Mouse (Mus musculus): Measurements from ENCODE around the gene Prss58. TPM values are rescaled to one million over a fixed set of nuclear protein-coding genes. Genes with fewer than 3 reads are reported as not detected.

Gene Prss58
- polyA plus RNA-seq (2012; rRNA removed): not detected in 2 replicates

DNA sequence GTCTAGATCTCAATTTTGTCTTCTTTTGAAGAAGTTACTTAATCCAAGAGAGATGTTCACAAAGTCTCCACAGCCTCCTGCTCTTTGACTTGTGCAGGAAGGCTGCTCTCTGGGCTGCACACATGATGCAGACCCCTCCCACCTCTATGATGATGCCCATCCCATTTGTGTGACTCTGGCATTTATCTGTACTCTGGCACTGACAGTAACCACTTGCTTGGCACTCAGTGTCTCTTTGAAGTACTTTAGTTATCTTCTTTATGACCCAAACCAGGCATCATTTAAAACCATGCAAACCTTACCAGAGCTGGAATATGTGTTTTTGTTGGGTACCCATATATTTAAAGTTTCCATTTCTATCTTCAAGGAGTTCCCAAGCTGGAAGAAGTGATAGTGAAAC lies at the start of gene Prss58:
Prss58 (minus strand) TSS at position 101 of the 400 bp plus-strand sequence.

DNA sequence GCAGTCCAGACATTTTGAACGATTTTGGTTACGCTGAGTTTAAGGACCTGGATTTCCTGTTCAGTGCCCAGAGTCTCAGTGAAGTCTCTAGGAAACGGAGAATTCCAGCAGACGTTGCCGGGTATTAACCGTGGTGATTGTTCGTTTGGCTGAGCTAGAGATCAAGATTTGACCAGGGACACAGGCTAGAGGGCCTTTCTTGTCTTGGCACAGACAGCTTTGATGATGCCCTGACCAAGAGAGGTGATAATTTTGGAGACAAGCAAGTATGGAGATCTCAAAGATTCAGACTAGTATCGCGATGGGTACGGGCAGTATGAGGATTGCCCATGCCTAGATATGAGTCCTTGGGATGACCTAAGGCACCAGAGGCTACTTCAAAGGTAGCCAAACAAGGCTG lies 40.3 kb upstream of the Prss58 start, which contains the start of gene 1700074P13Rik:
1700074P13Rik (minus strand) TSS at position 101 of the 400 bp plus-strand sequence.

GRCm38 (mm10) chr6:40887394-40887793 lies 12.8 kb downstream of the Prss58 start, which contains the start of gene Moxd2:
Gene Moxd2, minus strand, starts transcription at chr6:40887494.

Other genes with a start within 250 kb of the Prss58 start
- gene Moxd2, start 12.9 kb downstream of the Prss58 start, polyA plus RNA-seq (2012; rRNA removed): not detected in 2 replicates
- not detected in 2 replicates for gene 1700074P13Rik, start 40.2 kb upstream of the Prss58 start, polyA plus RNA-seq (2012; rRNA removed)
- not detected in 2 replicates for gene Gm4744, start 51.5 kb upstream of the Prss58 start, polyA plus RNA-seq (2012; rRNA removed)
- not detected in 2 replicates for gene 1810009J06Rik, start 64.4 kb upstream of the Prss58 start, polyA plus RNA-seq (2012; rRNA removed)
- not detected in 2 replicates for gene Gm2663, start 99.1 kb upstream of the Prss58 start, polyA plus RNA-seq (2012; rRNA removed)
- 0.09 and 0.81 TPM in 2 replicates for gene 2210010C04Rik, start 135.1 kb upstream of the Prss58 start, polyA plus RNA-seq (2012; rRNA removed)

All from ovary, adult 2 months (tissue).